Mouse (Mus musculus) liver, embryonic 16.5 days (tissue): ENCODE results near the gene Arhgap1. TPM values are rescaled to one million over a fixed set of nuclear protein-coding genes. Genes with fewer than 3 reads are reported as not detected.
"Not testable (repeated sequence)": the region's sequence is repeated elsewhere in the genome, so short reads cannot be mapped to it uniquely, and the experiment has no call there.

ENCODE experiments used
- ATAC-seq: fragments of 200-750 bp; cut with Nextera tagmentation; 2 replicates; pipeline ENCODE4 v1.8.0; 2017; ENCODE audit warnings: low read depth, mild to moderate bottlenecking, moderate number of reproducible peaks, moderate library complexity
- H3K27ac ChIP-seq: fragments of 300-500 bp; sonication (generic); 2 replicates; pipeline ENCODE4 v1.5.1; 2014; ENCODE audit warnings: mild to moderate bottlenecking, low read length
- H3K27me3 ChIP-seq: fragments of 300-500 bp; sonication (generic); 2 replicates; pipeline ENCODE4 v1.6.1; 2014; ENCODE audit warnings: low read depth, low read length, mixed read lengths; ENCODE audit not compliant: control insufficient read depth, insufficient read depth
- H3K36me3 ChIP-seq: fragments of 300-500 bp; sonication (generic); 2 replicates; pipeline ENCODE4 v1.6.1; 2014; ENCODE audit warnings: mild to moderate bottlenecking; ENCODE audit not compliant: control insufficient read depth, insufficient read depth
- H3K4me1 ChIP-seq: fragments of 300-500 bp; sonication (generic); 2 replicates; pipeline ENCODE4 v1.6.1; 2014; ENCODE audit warnings: low read depth, low read length, mixed read lengths; ENCODE audit not compliant: control insufficient read depth
- H3K4me2 ChIP-seq: fragments of 300-500 bp; sonication (generic); 2 replicates; pipeline ENCODE4 v1.6.1; 2014; ENCODE audit warnings: low read depth, low read length, mixed read lengths
- H3K4me3 ChIP-seq: fragments of 300-500 bp; sonication (generic); 2 replicates; pipeline ENCODE4 v1.5.1; 2014; ENCODE audit warnings: low read depth, mild to moderate bottlenecking, low read length
- H3K9ac ChIP-seq: fragments of 300-500 bp; sonication (generic); 2 replicates; pipeline ENCODE4 v1.6.1; 2014; ENCODE audit warnings: low read depth, low read length
- H3K9me3 ChIP-seq: fragments of 300-500 bp; sonication (generic); replicated peaks from 2 replicates; pipeline ENCODE4 v1.6.1; 2016; ENCODE audit warnings: low read length; ENCODE audit not compliant: control insufficient read depth
- WGBS: fragments of 180-500 bp; shearing (Covaris S2); extraction: QIAGEN DNeasy Blood & Tissue Kit; methylation state at CpG from one replicate; pipeline ENCODE4 v1.1.7; 2014; ENCODE audit not compliant: insufficient replicate concordance; 5-methylcytosine and 5-hydroxymethylcytosine counted together
- polyA plus RNA-seq: library from polyadenylated mRNA; unstranded; fragments of >200 nt; fragmentation: Nextera tagmentation; extraction: Ambion mirVana; gene quantifications from 2 replicates; pipeline ENCODE4 v1.2.1, GENCODE M21; 2015

Arhgap1 gene
- 42.1 and 42.5 TPM in 2 replicates for polyA plus RNA-seq

GRCm38 (mm10) chr2:91649553-91650359 lies at the start of gene Arhgap1, which contains the start of gene Zfp408:
TSS of gene Arhgap1 (plus strand) at chr2:91649860.
TSS of gene Zfp408 (minus strand) at chr2:91649791.
- Histone ChIP-seq H3K4me1 (peaks cover 26% of the 10 kb centered on the region), H3K36me3 (peaks cover 29% of the 10 kb centered on the region), H3K4me3 (peak within 1 kb of the TSS; percentile 88), H3K9ac (peak within 1 kb of the TSS; percentile 84), H3K27me3 (no peaks in the 10 kb centered on the region), H3K4me2 (peak within 1 kb of the TSS; percentile 92), H3K27ac (peak within 1 kb of the TSS; percentile 94), H3K9me3 (no peaks in the 10 kb centered on the region)
- ATAC-seq = peak; percentile 94
- under 1% methylated on average over 44 of the region's 44 CpGs for WGBS

- Histone ChIP-seq H3K9ac (no peak overlapping the region), H3K4me2 (no peak overlapping the region), H3K27me3 (no peaks in the 10 kb centered on the region), H3K36me3 (peaks cover 61% of the 10 kb centered on the region), H3K4me3 (no peak overlapping the region), H3K27ac (no peak overlapping the region), H3K4me1 (no peaks in the 10 kb centered on the region), H3K9me3 (no peaks in the 10 kb centered on the region)
- no peak for ATAC-seq
- WGBS = 86% methylated on average over 4 of the region's 4 CpGs
Observed at GRCm38 (mm10) chr2:91600475-91600874, 49.2 kb upstream of the Arhgap1 start.

- WGBS = 79% methylated on average over 4 of the region's 4 CpGs
- Histone ChIP-seq H3K4me1 (no peaks in the 10 kb centered on the region), H3K9me3 (no peaks in the 10 kb centered on the region), H3K4me3 (no peak overlapping the region), H3K36me3 (peaks cover 53% of the 10 kb centered on the region), H3K27me3 (no peaks in the 10 kb centered on the region), H3K9ac (no peak overlapping the region), H3K4me2 (no peak overlapping the region), H3K27ac (no peak overlapping the region)
- no peak for ATAC-seq
Observed at GRCm38 (mm10) chr2:91602389-91602788, 47.3 kb upstream of the Arhgap1 start.

- H3K4me3 ChIP-seq, H3K9ac ChIP-seq, ATAC-seq, H3K4me1 ChIP-seq, H3K27ac ChIP-seq, H3K27me3 ChIP-seq, H3K4me2 ChIP-seq, H3K9me3 ChIP-seq: not testable (repeated sequence)
- peaks cover 23% of the 10 kb centered on the region for H3K36me3 ChIP-seq
Observed at GRCm38 (mm10) chr2:91609370-91609769, 40.3 kb upstream of the Arhgap1 start.

GRCm38 (mm10) chr2:91622356-91622755 lies 27.3 kb upstream of the Arhgap1 start:
- H3K9ac ChIP-seq = no peak overlapping the region
- no peak for ATAC-seq
- H3K4me2 ChIP-seq = no peak overlapping the region
- no peak overlapping the region for H3K27ac ChIP-seq
- H3K27me3 ChIP-seq = no peaks in the 10 kb centered on the region
- H3K9me3 ChIP-seq = no peaks in the 10 kb centered on the region
- peaks cover 38% of the 10 kb centered on the region for H3K36me3 ChIP-seq
- WGBS = 84% methylated on average over 5 of the region's 5 CpGs
- no peaks in the 10 kb centered on the region for H3K4me1 ChIP-seq
- no peak overlapping the region for H3K4me3 ChIP-seq

- not testable (repeated sequence) for H3K4me1 ChIP-seq, H3K4me3 ChIP-seq, H3K27me3 ChIP-seq, H3K9ac ChIP-seq, H3K27ac ChIP-seq, H3K4me2 ChIP-seq, ATAC-seq, H3K9me3 ChIP-seq
- peaks cover 32% of the 10 kb centered on the region for H3K36me3 ChIP-seq
- WGBS = 83% methylated on average over 7 of the region's 7 CpGs
Observed at GRCm38 (mm10) chr2:91623366-91623765, 26.3 kb upstream of the Arhgap1 start.

- H3K4me1 ChIP-seq = no peaks in the 10 kb centered on the region
- H3K27ac ChIP-seq = no peak overlapping the region
- no peaks in the 10 kb centered on the region for H3K9me3 ChIP-seq
- H3K4me3 ChIP-seq = no peak overlapping the region
- H3K36me3 ChIP-seq = peaks cover 10% of the 10 kb centered on the region
- 61% methylated on average over 5 of the region's 5 CpGs for WGBS
- no peak overlapping the region for H3K4me2 ChIP-seq
- no peaks in the 10 kb centered on the region for H3K27me3 ChIP-seq
- no peak for ATAC-seq
- no peak overlapping the region for H3K9ac ChIP-seq
Observed at GRCm38 (mm10) chr2:91627486-91627885, 22.2 kb upstream of the Arhgap1 start.

- no peak for ATAC-seq
- H3K4me1 ChIP-seq = no peaks in the 10 kb centered on the region
- WGBS = 68% methylated on average over 8 of the region's 8 CpGs
- H3K4me2 ChIP-seq = no peak overlapping the region
- no peaks in the 10 kb centered on the region for H3K27me3 ChIP-seq
- H3K36me3 ChIP-seq = 0 out of 2 replicates have a peak, but pooled peaks cover 6% of the 10 kb centered on the region
- H3K9me3 ChIP-seq = no peaks in the 10 kb centered on the region
- no peak overlapping the region for H3K9ac ChIP-seq
- no peak overlapping the region for H3K4me3 ChIP-seq
- H3K27ac ChIP-seq = no peak overlapping the region
Observed at GRCm38 (mm10) chr2:91628171-91628570, 21.5 kb upstream of the Arhgap1 start.

- Histone ChIP-seq H3K9ac (no peak overlapping the region), H3K4me1 (peaks cover 4% of the 10 kb centered on the region)
- WGBS = 77% methylated on average over 18 of the region's 18 CpGs
Observed at GRCm38 (mm10) chr2:91629682-91630081, 20.0 kb upstream of the Arhgap1 start.

More at GRCm38 (mm10) chr2:91629682-91630081, 20.0 kb upstream of the Arhgap1 start:
- no peaks in the 10 kb centered on the region for H3K9me3 ChIP-seq
- no peak overlapping the region for H3K4me3 ChIP-seq
- no peak overlapping the region for H3K27ac ChIP-seq
- H3K27me3 ChIP-seq = no peaks in the 10 kb centered on the region
- no peak overlapping the region for H3K4me2 ChIP-seq
- no peak for ATAC-seq
- H3K36me3 ChIP-seq = no peaks in the 10 kb centered on the region
